Mouse (Mus musculus) MEL (cell line): ENCODE results near the gene Gm13694. TPM values are rescaled to one million over a fixed set of nuclear protein-coding genes. Genes with fewer than 3 reads are reported as not detected.
"Not testable (repeated sequence)": the region's sequence is repeated elsewhere in the genome, so short reads cannot be mapped to it uniquely, and the experiment has no call there.

Source experiments
- DNase-seq: peaks from one replicate; pipeline ENCODE4 v3.0.0; 2011; ENCODE audit warnings: low read depth, low spot score
- H3K27ac ChIP-seq: 2 replicates; pipeline ENCODE4 v1.5.1; 2012; ENCODE audit warnings: low read depth, mild to moderate bottlenecking, control low read depth, low read length, moderate library complexity; ENCODE audit not compliant: control insufficient read depth
- H3K27me3 ChIP-seq, 2 experiments: fragments of 150-350 bp in 1 of 2; sonication (generic) in 1 of 2; 2 replicates each; pipeline ENCODE4 v1.6.1; 2012; ENCODE audit warnings: low read length in 2 of 2, mild to moderate bottlenecking in 2 of 2, improper control_type of control experiment in 1 of 2, moderate library complexity in 1 of 2; ENCODE audit not compliant: insufficient read depth in 2 of 2, control insufficient read depth in 1 of 2
- H3K36me3 ChIP-seq, 2 experiments: 2 replicates each; pipeline ENCODE4 v1.6.1; 2012 to 2014; ENCODE audit warnings: low read length in 2 of 2, improper control_type of control experiment in 1 of 2, inconsistent platforms in 1 of 2, mild to moderate bottlenecking in 1 of 2; ENCODE audit not compliant: insufficient read depth in 2 of 2, control insufficient read depth in 1 of 2
- H3K4me1 ChIP-seq, 2 experiments: fragments of 150-350 bp in 1 of 2; sonication (generic) in 1 of 2; 2 replicates each; pipeline ENCODE4 v1.6.1; 2012; ENCODE audit warnings: low read length in 2 of 2, improper control_type of control experiment in 1 of 2, mild to moderate bottlenecking in 1 of 2; ENCODE audit not compliant: insufficient read depth in 2 of 2, control insufficient read depth in 1 of 2
- H3K4me3 ChIP-seq, 2 experiments: fragments of 150-350 bp in 1 of 2; sonication (generic) in 1 of 2; 2 replicates each; pipeline ENCODE4 v1.5.1; 2012; ENCODE audit warnings: low read depth in 2 of 2, low read length in 2 of 2, mild to moderate bottlenecking in 2 of 2, moderate library complexity in 2 of 2, control low read depth in 1 of 2, improper control_type of control experiment in 1 of 2; ENCODE audit not compliant: control insufficient read depth in 1 of 2, insufficient read depth in 1 of 2
- H3K79me2 ChIP-seq: 2 replicates; pipeline ENCODE4 v1.6.1; 2012; ENCODE audit warnings: mild to moderate bottlenecking, low read length, moderate library complexity; ENCODE audit not compliant: control insufficient read depth, poor library complexity, insufficient read depth
- H3K9ac ChIP-seq: 2 replicates; pipeline ENCODE4 v1.6.1; 2012; ENCODE audit warnings: low read depth, mild to moderate bottlenecking, control low read depth, low read length, moderate library complexity; ENCODE audit not compliant: control insufficient read depth, poor library complexity, severe bottlenecking
- H3K9me3 ChIP-seq: fragments of 150-350 bp; sonication (generic); replicated peaks from 2 replicates; pipeline ENCODE4 v1.6.1; 2012; ENCODE audit warnings: mild to moderate bottlenecking, low read length, improper control_type of control experiment, moderate library complexity; ENCODE audit not compliant: insufficient read depth
- BHLHE40 ChIP-seq: IDR thresholded peaks from 2 replicates; pipeline ENCODE4 v1.6.1; 2012; ENCODE audit warnings: low read depth, mild to moderate bottlenecking, inconsistent platforms, low read length, improper control_type of control experiment, borderline replicate concordance
- CHD2 ChIP-seq: IDR thresholded peaks from 2 replicates; pipeline ENCODE4 v1.6.1; 2011; ENCODE audit warnings: low read length, improper control_type of control experiment
- CTCF ChIP-seq, 3 experiments: IDR thresholded peaks in 2 of 3; conservative IDR thresholded peaks in 1 of 3; 2 replicates each; pipeline ENCODE4 v1.5.1; 2011 to 2012; ENCODE audit warnings: low read length in 3 of 3, low read depth in 2 of 3, mild to moderate bottlenecking in 2 of 3, improper control_type of control experiment in 1 of 3, inconsistent platforms in 1 of 3, mixed read lengths in 1 of 3, moderate library complexity in 1 of 3; ENCODE audit not compliant: control insufficient read depth in 1 of 3, insufficient read depth in 1 of 3, poor library complexity in 1 of 3, severe bottlenecking in 1 of 3
- EP300 ChIP-seq, 2 experiments: IDR thresholded peaks; 2 replicates each; pipeline ENCODE4 v1.6.1; 2011; ENCODE audit warnings: improper control_type of control experiment in 2 of 2, low read length in 2 of 2, low read depth in 1 of 2, mild to moderate bottlenecking in 1 of 2
- ETS1 ChIP-seq: IDR thresholded peaks from 2 replicates; pipeline ENCODE4 v1.6.1; 2012; ENCODE audit warnings: low read depth, mild to moderate bottlenecking, inconsistent platforms, low read length, improper control_type of control experiment, moderate library complexity
- GATA1 ChIP-seq: IDR thresholded peaks from 2 replicates; pipeline ENCODE4 v1.6.1; 2011; ENCODE audit warnings: low read depth, low read length, improper control_type of control experiment
- HCFC1 ChIP-seq: IDR thresholded peaks from 2 replicates; pipeline ENCODE4 v1.6.1; 2012; ENCODE audit warnings: low read depth, mild to moderate bottlenecking, inconsistent platforms, low read length, improper control_type of control experiment, moderate library complexity
- KAT2A ChIP-seq: conservative IDR thresholded peaks from 2 replicates; pipeline ENCODE4 v1.6.1; 2012; ENCODE audit warnings: low read depth, low read length, improper control_type of control experiment, inconsistent platforms
- MAX ChIP-seq: IDR thresholded peaks from 2 replicates; pipeline ENCODE4 v1.6.1; 2011; ENCODE audit warnings: low read length, improper control_type of control experiment
- MXI1 ChIP-seq: IDR thresholded peaks from 2 replicates; pipeline ENCODE4 v1.6.1; 2011; ENCODE audit warnings: mild to moderate bottlenecking, low read depth, low read length, improper control_type of control experiment
- SIN3A ChIP-seq: IDR thresholded peaks from 2 replicates; pipeline ENCODE4 v1.6.1; 2012; ENCODE audit warnings: low read length, improper control_type of control experiment, inconsistent platforms
- SMC3 ChIP-seq: IDR thresholded peaks from 2 replicates; pipeline ENCODE4 v1.6.1; 2011; ENCODE audit warnings: low read depth, low read length, improper control_type of control experiment
- TBP ChIP-seq: IDR thresholded peaks from 2 replicates; pipeline ENCODE4 v1.8.0; 2011; ENCODE audit warnings: low read depth, low read length, improper control_type of control experiment
- TCF12 ChIP-seq: IDR thresholded peaks from 2 replicates; pipeline ENCODE4 v1.6.1; 2014; ENCODE audit warnings: low read depth, mild to moderate bottlenecking, inconsistent platforms, low read length, improper control_type of control experiment, moderate library complexity
- ZKSCAN1 ChIP-seq: IDR thresholded peaks from 2 replicates; pipeline ENCODE4 v1.6.1; 2012; ENCODE audit warnings: low read depth, mild to moderate bottlenecking, inconsistent platforms, low read length, improper control_type of control experiment, moderate library complexity
- ZMIZ1 ChIP-seq: IDR thresholded peaks from 2 replicates; pipeline ENCODE4 v1.6.1; 2012; ENCODE audit warnings: low read depth, mild to moderate bottlenecking, inconsistent platforms, low read length, improper control_type of control experiment, moderate library complexity
- polyA plus RNA-seq, 2 experiments: library from polyadenylated mRNA; stranded (reverse) in 1 of 2; unstranded in 1 of 2; fragments of >175 nt in 1 of 2; fragments of >200 nt in 1 of 2; gene quantifications; 2 replicates each; pipeline versions ENCODE4 v1.2.1 to v1.2.4; 2012; ENCODE audit warnings: low replicate concordance in 2 of 2, low read depth in 1 of 2; ENCODE audit not compliant: insufficient read length in 2 of 2, insufficient read depth in 1 of 2, missing spikeins in 1 of 2
- total RNA-seq: library from RNA; depleted of rRNA; stranded (reverse); fragments of 300-350 nt; gene quantifications from 2 replicates; pipeline ENCODE4 v1.2.3, GENCODE M21; 2012

Gm13694 gene
- total and polyA plus RNA-seq, 3 experiments: 0.08 TPM; not detected in 1

GRCm38 (mm10) chr2:83941378-83941777, 37.4 kb upstream of the Gm13694 start:
- Histone ChIP-seq H3K27me3 (no peaks in the 10 kb centered on the region), H3K4me1 (no peaks in the 10 kb centered on the region), H3K36me3 (no peaks in the 10 kb centered on the region), H3K4me3 (no peak overlapping the region), H3K79me2 (no peaks in the 10 kb centered on the region), H3K9ac (no peak overlapping the region), H3K9me3 (no peaks in the 10 kb centered on the region), H3K27ac (no peak overlapping the region)
- no peak for DNase-seq
- TF ChIP-seq GATA1: no peak
- TF ChIP-seq CTCF (IDR thresholded peaks at IDR 0.05 in 2 of 3, conservative IDR thresholded peaks at IDR 0.05 in 1 of 3; ENCODE audit: control insufficient read depth in 1 of 3, insufficient read depth in 1 of 3, low read depth in 2 of 3, low read length in 3 of 3, poor library complexity in 1 of 3, severe bottlenecking in 1 of 3): no peak
- TF ChIP-seq SMC3: no peak
- no peak for TF ChIP-seq EP300 (IDR thresholded peaks at IDR 0.05; ENCODE audit: low read depth in 1 of 2, low read length in 2 of 2)
- TF ChIP-seq ETS1: no peak
- TF ChIP-seq ZKSCAN1: no peak
- no peak for TF ChIP-seq TCF12
- no peak for TF ChIP-seq SIN3A
- no peak for TF ChIP-seq BHLHE40
- TF ChIP-seq MXI1: no peak

- TF ChIP-seq KAT2A (no peak), MAX (no peak), ZMIZ1 (no peak), TBP (no peak), HCFC1 (no peak), CHD2 (no peak)
- H3K4me1 ChIP-seq: no peaks in the 10 kb centered on the region
- no peaks in the 10 kb centered on the region for H3K9me3 ChIP-seq
- H3K27me3 ChIP-seq: no peaks in the 10 kb centered on the region
- H3K9ac ChIP-seq: no peak overlapping the region
- H3K4me3 ChIP-seq: no peak overlapping the region
- no peak for DNase-seq
- H3K27ac ChIP-seq: no peak overlapping the region
- no peaks in the 10 kb centered on the region for H3K79me2 ChIP-seq
- H3K36me3 ChIP-seq: no peaks in the 10 kb centered on the region
Observed at GRCm38 (mm10) chr2:83941792-83942191, 36.9 kb upstream of the Gm13694 start.

GRCm38 (mm10) chr2:83955393-83955792, 23.3 kb upstream of the Gm13694 start, which contains the start of gene Gm13698:
Gene Gm13698, plus strand, starts transcription at chr2:83955693.
- not testable (repeated sequence) for H3K36me3 ChIP-seq

GRCm38 (mm10) chr2:83961203-83961602, 17.5 kb upstream of the Gm13694 start, which contains the start of gene Gm13693:
Gene Gm13693, plus strand, starts transcription at chr2:83961503.
- H3K27me3 ChIP-seq, H3K9me3 ChIP-seq, H3K79me2 ChIP-seq, H3K27ac ChIP-seq, H3K9ac ChIP-seq, H3K4me3 ChIP-seq, H3K36me3 ChIP-seq, H3K4me1 ChIP-seq, DNase-seq: not testable (repeated sequence)

More at GRCm38 (mm10) chr2:83955393-83955792, 23.3 kb upstream of the Gm13694 start, which contains the start of gene Gm13698:
- H3K79me2 ChIP-seq, DNase-seq, H3K9ac ChIP-seq, H3K27ac ChIP-seq, H3K27me3 ChIP-seq, H3K4me1 ChIP-seq, H3K4me3 ChIP-seq, H3K9me3 ChIP-seq: not testable (repeated sequence)

- not testable (repeated sequence) for H3K4me3 ChIP-seq, H3K9ac ChIP-seq, DNase-seq, H3K36me3 ChIP-seq, H3K4me1 ChIP-seq, H3K27ac ChIP-seq, H3K9me3 ChIP-seq, H3K27me3 ChIP-seq, H3K79me2 ChIP-seq
Observed at GRCm38 (mm10) chr2:83967013-83967412, 11.7 kb upstream of the Gm13694 start, which contains the start of gene Gm13695. Gene Gm13695, plus strand, starts transcription at chr2:83967313.
